Mouse (Mus musculus): ENCODE results near the gene Pla2g15.

Gene Pla2g15

GRCm38 (mm10) chr8:106149801-106150652 lies at the start of gene Pla2g15:
Gene Pla2g15, plus strand, starts transcription at chr8:106150399.
- DNase-seq (ENCODE audit: inconsistent age in 2 of 2, low spot score in 1 of 2), result peak; percentile 95 to 97

DNA sequence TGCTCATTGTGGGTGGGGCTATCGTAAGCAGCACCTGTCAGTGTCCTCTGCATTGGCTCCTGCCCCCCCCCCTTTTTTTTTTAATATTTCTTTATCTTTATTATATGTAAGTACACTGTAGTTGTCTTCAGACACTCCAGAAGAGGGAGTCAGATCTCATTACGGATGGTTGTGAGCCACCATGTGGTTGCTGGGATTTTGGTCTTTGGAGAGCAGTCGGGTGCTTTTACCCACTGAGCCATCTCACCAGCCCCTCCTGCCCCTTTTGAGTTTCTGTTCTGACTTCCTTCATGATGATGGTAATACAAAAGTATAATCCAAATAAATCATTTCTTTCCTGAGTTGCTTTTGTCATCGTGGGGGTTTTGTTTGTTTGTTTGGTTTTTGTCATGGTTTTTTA lies 47.9 kb upstream of the Pla2g15 start:
- DNase-seq (ENCODE audit: inconsistent age in 2 of 2, low spot score in 1 of 2), result no peak

GRCm38 (mm10) chr8:106103888-106104287 lies 46.3 kb upstream of the Pla2g15 start:
- DNase-seq (ENCODE audit: inconsistent age in 2 of 2, low spot score in 1 of 2), result no peak

DNA sequence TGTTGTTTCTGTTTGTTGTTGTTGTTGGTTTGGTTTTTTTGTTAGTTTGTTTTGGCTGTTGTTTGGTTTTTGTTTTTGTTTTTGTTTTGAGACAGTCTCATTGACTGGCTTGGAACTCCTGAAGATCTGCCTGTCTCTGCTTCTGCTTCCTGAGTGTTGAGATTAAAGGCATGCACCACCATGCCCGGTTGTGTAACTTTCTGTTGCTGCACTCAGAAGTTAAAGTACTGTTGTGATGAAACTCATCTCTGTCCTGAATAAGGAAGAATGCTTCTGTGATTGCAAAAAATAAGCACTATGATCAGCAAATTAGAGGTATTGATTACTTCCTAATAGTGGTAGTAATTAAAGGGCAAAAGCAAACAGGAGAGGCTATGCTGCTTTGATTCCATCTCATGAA lies 44.0 kb upstream of the Pla2g15 start:
- no peak for DNase-seq (ENCODE audit: inconsistent age in 2 of 2, low spot score in 1 of 2)

- DNase-seq (ENCODE audit: inconsistent age in 2 of 2, low spot score in 1 of 2), result no peak
Measured at GRCm38 (mm10) chr8:106108080-106108479, 42.1 kb upstream of the Pla2g15 start.

GRCm38 (mm10) chr8:106108729-106109128 lies 41.5 kb upstream of the Pla2g15 start:
- DNase-seq (ENCODE audit: inconsistent age in 2 of 2, low spot score in 1 of 2), result peak in 1 of 2 experiments; percentile 45

- DNase-seq (ENCODE audit: inconsistent age in 2 of 2, low spot score in 1 of 2), result no peak
Measured at GRCm38 (mm10) chr8:106112041-106112440, 38.2 kb upstream of the Pla2g15 start.

DNA sequence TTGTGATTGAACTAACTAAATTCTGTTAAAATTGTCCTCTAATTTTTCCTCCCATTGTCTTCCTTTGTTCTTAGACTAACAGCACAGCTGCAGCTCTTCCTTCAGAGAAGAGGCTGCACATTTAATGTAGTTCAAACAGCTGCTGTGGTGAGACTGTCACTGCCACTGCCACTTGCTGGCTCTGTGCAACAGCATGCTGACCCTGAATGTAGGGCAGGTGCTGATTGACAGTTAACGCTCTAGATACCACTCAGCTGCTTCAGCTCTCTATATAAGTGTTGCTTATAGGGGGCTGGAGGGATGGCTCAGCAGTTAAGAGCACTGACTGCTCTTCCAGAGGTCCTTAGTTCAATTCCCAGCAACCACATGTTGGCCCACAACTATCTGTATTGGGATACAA lies 37.7 kb upstream of the Pla2g15 start:
- no peak for DNase-seq (ENCODE audit: inconsistent age in 2 of 2, low spot score in 1 of 2)

GRCm38 (mm10) chr8:106115897-106116296 lies 34.3 kb upstream of the Pla2g15 start:
- peak in 1 of 2 experiments; percentile 68 for DNase-seq (ENCODE audit: inconsistent age in 2 of 2, low spot score in 1 of 2)

- no peak for DNase-seq (ENCODE audit: inconsistent age in 2 of 2, low spot score in 1 of 2)
Measured at GRCm38 (mm10) chr8:106123443-106123842, 26.8 kb upstream of the Pla2g15 start.

DNA sequence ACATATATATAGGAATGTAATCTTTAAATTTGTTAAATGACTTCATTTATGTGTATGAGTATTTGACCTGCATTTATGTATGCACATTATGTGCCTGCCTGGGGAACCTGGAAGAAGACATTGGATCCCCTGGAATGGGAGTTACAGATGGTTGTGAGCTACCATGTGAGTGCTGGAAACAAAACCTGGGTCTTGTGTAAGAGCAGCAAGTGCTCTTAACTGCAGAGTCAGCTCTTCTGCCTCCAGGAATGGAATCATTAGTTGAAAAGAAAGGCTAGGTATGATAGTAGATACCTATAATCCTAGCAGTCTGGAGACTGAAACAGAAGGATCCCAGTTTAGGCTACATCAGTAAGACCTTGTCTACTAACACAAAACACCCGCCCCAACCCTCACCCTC lies 24.1 kb upstream of the Pla2g15 start:
- DNase-seq (ENCODE audit: inconsistent age in 2 of 2, low spot score in 1 of 2), result no peak

DNA sequence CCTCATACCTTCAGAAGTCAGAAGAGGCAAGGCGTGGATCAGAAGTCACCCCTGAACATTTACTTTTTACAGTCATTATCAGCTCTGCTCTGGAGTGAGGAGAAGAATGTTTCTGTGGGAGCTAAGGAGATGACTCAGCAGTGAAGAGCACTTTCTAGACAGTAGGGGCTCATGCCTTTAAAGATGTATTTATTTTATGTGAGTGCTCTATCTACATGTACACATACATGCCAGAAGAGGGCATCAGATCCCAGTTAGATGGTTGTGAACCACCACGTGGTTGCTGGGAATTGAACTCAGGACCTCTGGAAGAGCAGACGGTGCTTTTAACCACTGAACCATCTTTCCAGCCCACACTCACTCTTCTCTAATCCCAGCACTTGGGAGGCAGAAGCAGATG lies 23.1 kb upstream of the Pla2g15 start:
- no peak for DNase-seq (ENCODE audit: inconsistent age in 2 of 2, low spot score in 1 of 2)

GRCm38 (mm10) chr8:106127882-106128410 lies 22.3 kb upstream of the Pla2g15 start:
- no peak for DNase-seq (ENCODE audit: inconsistent age in 2 of 2, low spot score in 1 of 2)

- DNase-seq (ENCODE audit: inconsistent age in 2 of 2, low spot score in 1 of 2), result peak in 1 of 2 experiments; percentile 48
Measured at GRCm38 (mm10) chr8:106129232-106129930, 20.8 kb upstream of the Pla2g15 start.

- no peak for DNase-seq (ENCODE audit: inconsistent age in 2 of 2, low spot score in 1 of 2)
Measured at GRCm38 (mm10) chr8:106129997-106130396, 20.2 kb upstream of the Pla2g15 start.

GRCm38 (mm10) chr8:106130505-106130904 lies 19.7 kb upstream of the Pla2g15 start:
- no peak for DNase-seq (ENCODE audit: inconsistent age in 2 of 2, low spot score in 1 of 2)

GRCm38 (mm10) chr8:106131021-106131420 lies 19.2 kb upstream of the Pla2g15 start:
- no peak for DNase-seq (ENCODE audit: inconsistent age in 2 of 2, low spot score in 1 of 2)

- DNase-seq (ENCODE audit: inconsistent age in 2 of 2, low spot score in 1 of 2), result no peak
Measured at GRCm38 (mm10) chr8:106131488-106132222, 18.5 kb upstream of the Pla2g15 start.

DNA sequence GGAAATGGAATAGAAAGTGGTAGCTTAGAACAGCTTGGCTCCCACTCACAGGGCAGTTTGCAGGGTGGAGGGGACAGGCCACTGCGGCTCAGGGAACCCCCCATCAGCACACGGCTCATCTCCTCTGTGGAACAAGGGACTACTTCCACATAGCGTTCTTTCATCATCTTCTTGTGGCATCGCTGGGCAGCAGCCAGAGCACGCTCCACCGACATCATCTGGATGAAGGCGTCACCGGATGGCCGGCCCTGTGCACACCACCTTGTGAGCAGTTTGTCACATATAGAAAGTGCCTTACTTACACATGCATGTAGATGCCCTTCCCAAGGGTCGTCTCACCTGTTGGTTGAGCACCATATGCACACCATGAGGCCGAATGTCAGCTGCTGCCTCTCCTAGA lies 17.8 kb upstream of the Pla2g15 start:
- DNase-seq (ENCODE audit: inconsistent age in 2 of 2, low spot score in 1 of 2), result no peak

DNA sequence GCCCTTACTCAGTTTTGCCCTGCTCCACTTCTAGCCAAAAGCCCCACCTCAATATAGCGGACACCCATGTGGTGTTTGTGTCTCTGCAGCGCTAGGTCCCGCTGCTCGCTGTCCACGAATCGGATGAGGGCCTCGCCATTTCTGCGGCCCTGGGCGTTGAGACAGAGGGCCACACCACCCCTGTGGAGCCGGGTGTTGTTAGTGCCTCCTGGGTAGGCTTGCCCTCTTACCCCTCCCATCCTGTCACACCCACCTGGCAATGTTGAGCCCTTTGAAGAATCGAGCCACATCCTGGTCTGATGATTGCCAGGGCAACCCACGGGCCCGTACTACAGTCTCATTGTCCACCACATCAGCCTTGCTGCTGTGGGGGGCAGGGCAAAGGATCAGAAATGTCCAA lies 16.7 kb upstream of the Pla2g15 start:
- DNase-seq (ENCODE audit: inconsistent age in 2 of 2, low spot score in 1 of 2), result no peak

DNA sequence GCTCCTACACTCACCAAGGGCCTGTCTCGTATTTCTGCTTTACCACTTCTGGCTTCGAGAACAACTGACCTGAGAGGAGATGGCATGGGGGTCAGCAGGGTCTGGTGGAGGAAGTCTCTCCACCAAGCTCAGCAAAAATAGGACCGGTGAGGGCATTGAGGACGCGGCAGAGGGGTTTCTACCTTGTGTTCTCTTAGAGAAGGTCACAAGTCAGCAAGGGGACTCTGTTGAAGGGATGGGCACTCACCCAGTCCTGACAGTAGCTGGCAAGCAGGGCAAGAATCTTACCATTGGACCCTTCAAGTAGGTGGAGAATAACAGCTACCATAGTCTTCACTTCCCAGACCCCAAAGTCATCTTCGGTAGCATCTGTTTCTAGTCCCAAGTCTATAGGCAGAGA lies 16.3 kb upstream of the Pla2g15 start:
- DNase-seq (ENCODE audit: inconsistent age in 2 of 2, low spot score in 1 of 2), result no peak
